9 mouse cellular contexts compared by ENCODE assay signal in genomic region chr17:14455251-14455743, GRCm38 (mm10).
DNase-seq lines count a peak whose midpoint lies in the region; ATAC-seq and TF ChIP-seq lines count a peak whose summit lies in the region.
"Had no signal": no experiment of that assay in that cellular context is flagged by ENCODE, and none has a peak within 500 bp of the region (broad histone marks: within the 10 kb centered on the region; RNA-seq: fewer than 3 reads in every experiment).

No protein-coding gene starts in this region.

- H3K4me3 ChIP-seq in embryonic facial prominence, embryonic 13.5 days, result no peak overlapping the region
- no peak overlapping the region for H3K4me3 ChIP-seq in limb, embryonic 11.5 days (ENCODE audit: low read depth, low read length)

- no peak for TF ChIP-seq POLR2A in brain, embryonic 14.5 days (IDR thresholded peaks at IDR 0.05; ENCODE audit: borderline replicate concordance, extremely low read depth, insufficient read depth, insufficient read length, poor library complexity, severe bottlenecking)

- peak overlapping the region; percentile 71 for H3K27ac ChIP-seq in embryonic facial prominence, embryonic 13.5 days
- H3K27ac ChIP-seq in limb, embryonic 11.5 days (replicated peaks; ENCODE audit: low read depth, low read length), result peak overlapping the region; percentile 16

- intact Hi-C loops in gastrocnemius, postnatal 36 days (cut with DNase I), result no loop called here

- H3K9ac ChIP-seq in embryonic facial prominence, embryonic 13.5 days, result no peak overlapping the region
- H3K9ac ChIP-seq in limb, embryonic 11.5 days (ENCODE audit: low read length), result no peak overlapping the region

- peak; percentile 25 for DNase-seq in lung, postnatal 10 days
- no peak for DNase-seq in lung, postnatal 25 days (ENCODE audit: low spot score)
- DNase-seq in brain, embryonic 14.5 days (ENCODE audit: low read depth), result peak; percentile 65
- peak; percentile 35 for DNase-seq in limb, embryonic 11.5 days (ENCODE audit: low spot score)
- DNase-seq in urinary bladder, adult 2 months (ENCODE audit: low spot score), result no peak
- no peak for DNase-seq in gastrocnemius, postnatal 36 days
- DNase-seq: spleen, adult 18-20 months had no signal

- no peak for ATAC-seq in embryonic facial prominence, embryonic 13.5 days (ENCODE audit: insufficient number of reproducible peaks, insufficient read depth, low FRiP score, low TSS enrichment, low read depth)
- no peak for ATAC-seq in limb, embryonic 11.5 days (ENCODE audit: insufficient number of reproducible peaks, low FRiP score, low TSS enrichment, low read depth)
- ATAC-seq in CD4-positive, CD25-positive, alpha-beta regulatory T cell, adult 4 months, result no peak

- no peaks in the 10 kb centered on the region for H3K9me3 ChIP-seq in embryonic facial prominence, embryonic 13.5 days
- no peaks in the 10 kb centered on the region for H3K9me3 ChIP-seq in limb, embryonic 11.5 days (ENCODE audit: control insufficient read depth, low read length)

- 62% methylated on average over 8 of the region's 8 CpGs for WGBS in embryonic facial prominence, embryonic 13.5 days
- 65% methylated on average over 8 of the region's 8 CpGs for WGBS in limb, embryonic 11.5 days

- no peaks in the 10 kb centered on the region for H3K36me3 ChIP-seq in embryonic facial prominence, embryonic 13.5 days
- H3K36me3 ChIP-seq in limb, embryonic 11.5 days (ENCODE audit: control insufficient read depth, insufficient read depth, low read length), result no peaks in the 10 kb centered on the region

- H3K4me2 ChIP-seq in embryonic facial prominence, embryonic 13.5 days, result no peak overlapping the region
- H3K4me2 ChIP-seq in limb, embryonic 11.5 days (ENCODE audit: low read depth, severe bottlenecking), result no peak overlapping the region

- no peak for TF ChIP-seq CTCF in brain, embryonic 14.5 days (IDR thresholded peaks at IDR 0.05; ENCODE audit: borderline replicate concordance, extremely low read depth, insufficient read depth, insufficient read length)

- H3K4me1 ChIP-seq in embryonic facial prominence, embryonic 13.5 days, result peaks cover 22% of the 10 kb centered on the region
- H3K4me1 ChIP-seq in limb, embryonic 11.5 days (ENCODE audit: control insufficient read depth, insufficient read depth, low read length), result peaks cover 3% of the 10 kb centered on the region; the same call in 1 of the 2 replicates

- H3K27me3 ChIP-seq in embryonic facial prominence, embryonic 13.5 days, result no peaks in the 10 kb centered on the region
- H3K27me3 ChIP-seq in limb, embryonic 11.5 days (ENCODE audit: control insufficient read depth, insufficient read depth, low read length), result no peaks in the 10 kb centered on the region

Comparison
In these comparisons a context has a peak if more than half of its experiments do, and no peak if none do; other contexts are left out.
1. DNase-seq: peak in lung, postnatal 10 days (single experiment), brain, embryonic 14.5 days (single experiment) and limb, embryonic 11.5 days (single experiment); none in lung, postnatal 25 days (single experiment), urinary bladder, adult 2 months (single experiment) and gastrocnemius, postnatal 36 days (0 of 2).